Mouse (Mus musculus) G1E (cell line): Measurements from ENCODE around the gene Arid3a.

Source experiments
- CTCF ChIP-seq: IDR thresholded peaks from 2 replicates; pipeline ENCODE4 v1.5.1; 2012; ENCODE audit warnings: low read depth, low read length, inconsistent platforms, mixed read lengths
- GATA1 ChIP-seq: IDR thresholded peaks from 2 replicates; pipeline ENCODE4 v1.6.1; 2012; ENCODE audit warnings: borderline replicate concordance, low read length, inconsistent platforms, mixed read lengths
- GATA2 ChIP-seq: IDR thresholded peaks from 2 replicates; pipeline ENCODE4 v1.6.1; 2012; ENCODE audit warnings: low read depth, low read length, inconsistent platforms, borderline replicate concordance
- POLR2AphosphoS5 ChIP-seq: IDR thresholded peaks from 2 replicates; pipeline ENCODE4 v1.6.1; 2012; ENCODE audit warnings: low read depth, low read length, inconsistent platforms; ENCODE audit not compliant: insufficient replicate concordance
- TAL1 ChIP-seq: conservative IDR thresholded peaks from 2 replicates; pipeline ENCODE4 v1.6.1; 2012; ENCODE audit warnings: low read depth, low read length, inconsistent platforms, mixed read lengths

DNA sequence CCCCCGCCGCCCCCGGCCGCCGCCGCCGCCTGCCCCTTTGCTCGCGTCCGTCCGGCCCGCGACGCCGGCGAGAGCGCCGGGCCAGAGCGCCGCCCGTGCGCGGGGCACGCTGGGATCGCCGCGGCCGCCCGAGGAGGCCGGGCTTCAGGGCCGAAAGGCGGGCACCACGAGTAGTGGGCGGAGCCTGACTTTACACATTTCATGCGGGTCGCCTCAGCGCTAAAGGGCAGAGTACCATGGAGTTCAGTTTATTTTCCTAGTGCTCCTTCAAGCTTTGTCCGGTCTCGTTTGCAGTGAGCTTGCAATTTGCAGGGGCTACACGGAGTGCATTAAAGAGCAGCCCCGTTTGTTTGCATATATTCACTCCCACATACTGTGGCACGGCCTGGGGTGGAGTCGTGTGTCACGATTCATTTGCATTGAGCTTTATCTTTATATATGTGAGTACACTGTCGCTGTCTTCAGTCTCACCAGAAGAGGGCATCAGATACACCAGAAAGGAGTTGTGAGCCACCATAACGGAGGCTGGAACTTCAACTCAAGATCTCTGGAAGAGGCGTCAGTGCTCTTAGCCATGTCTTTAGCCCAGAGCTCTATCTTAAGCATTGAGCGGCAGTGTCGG lies 57.5 kb downstream of the Arid3a start, which contains the start of gene Tmem259:
- TF ChIP-seq CTCF (no peak), GATA2 (no peak), GATA1 (no peak), TAL1 (no peak), POLR2AphosphoS5 (no peak)
